Mouse (Mus musculus) heart, adult 2 months (tissue): ENCODE measurements around the gene Pum1.

Experiments used
- CTCF ChIP-seq: fragments of 200-600 bp; IDR thresholded peaks from 2 replicates; pipeline ENCODE4 v1.8.1; 2022; ENCODE audit warnings: antibody characterized with exemption, mild to moderate bottlenecking, moderate library complexity
- EP300 ChIP-seq: fragments of 200-500 bp; IDR thresholded peaks from 2 replicates; pipeline ENCODE4 v1.6.1; 2011; ENCODE audit warnings: low read depth, low read length, control low read depth; ENCODE audit not compliant: insufficient read depth
- POLR2A ChIP-seq: fragments of 200-500 bp; IDR thresholded peaks from 2 replicates; pipeline ENCODE4 v1.6.1; 2011; ENCODE audit warnings: mild to moderate bottlenecking, low read depth, low read length, control low read depth; ENCODE audit not compliant: insufficient read depth

GRCm38 (mm10) chr4:130715623-130716022 is 52.5 kb downstream of the Pum1 start:
- no peak for TF ChIP-seq EP300
- TF ChIP-seq POLR2A, result no peak
- no peak for TF ChIP-seq CTCF
